Comparison of ENCODE assay signal across 8 mouse cellular contexts in genomic region chr19:4190831-4191334, GRCm38 (mm10). TPM values are rescaled to one million over a fixed set of nuclear protein-coding genes. Genes with fewer than 3 reads are reported as not detected.
DNase-seq lines count a peak whose midpoint lies in the region; ATAC-seq and TF ChIP-seq lines count a peak whose summit lies in the region.

Gene Tbc1d10c (minus strand): TSS chr19:4191284.

- H3K9ac ChIP-seq in hindbrain, embryonic 14.5 days, result peak within 1 kb of the TSS; percentile 98

- no peak for DNase-seq in cerebellum, adult 2 months
- no peak for DNase-seq in cerebellum, postnatal 4 days (ENCODE audit: low spot score in 2 of 2)
- no peak for DNase-seq in hindbrain, embryonic 14.5 days (ENCODE audit: low spot score)
- DNase-seq in lung, adult 2 months, result no peak
- DNase-seq in left cerebral cortex, adult 11 months (ENCODE audit: low spot score), result no peak

- TF ChIP-seq CTCF in cerebellum, adult 2 months (IDR thresholded peaks at IDR 0.05; ENCODE audit: borderline replicate concordance, insufficient read depth, low read depth, low read length), result no peak
- no peak for TF ChIP-seq CTCF in bone marrow, adult 2 months (IDR thresholded peaks at IDR 0.05; ENCODE audit: control insufficient read depth, insufficient read depth, low read length)
- TF ChIP-seq CTCF in lung, adult 2 months (IDR thresholded peaks at IDR 0.05; ENCODE audit: insufficient read depth, low read length), result no peak

- ATAC-seq in hindbrain, embryonic 14.5 days (ENCODE audit: low FRiP score), result no peak
- ATAC-seq in neutrophil, adult 5-6 weeks (ENCODE audit: extremely low read depth, insufficient number of reproducible peaks, low FRiP score, poor library complexity, severe bottlenecking), result peak; percentile 71
- no peak for ATAC-seq in erythroid progenitor cell, adult 5-6 weeks (replicated peaks; ENCODE audit: low FRiP score, poor library complexity, severe bottlenecking)

- peaks cover 26% of the 10 kb centered on the region for H3K4me1 ChIP-seq in cerebellum, adult 2 months (ENCODE audit: control insufficient read depth, insufficient read depth, low read length)
- peaks cover 15% of the 10 kb centered on the region; the same call in 1 of the 2 replicates for H3K4me1 ChIP-seq in bone marrow, adult 2 months (ENCODE audit: control insufficient read depth, insufficient read depth, low read length)
- H3K4me1 ChIP-seq in hindbrain, embryonic 14.5 days (replicated peaks; ENCODE audit: control insufficient read depth, insufficient read depth, low read length), result peaks cover 12% of the 10 kb centered on the region
- H3K4me1 ChIP-seq in lung, adult 2 months (ENCODE audit: control insufficient read depth, insufficient read depth, low read length), result peaks cover 10% of the 10 kb centered on the region

- peak within 1 kb of the TSS; percentile 95 for H3K4me3 ChIP-seq in cerebellum, adult 2 months (replicated peaks; ENCODE audit: insufficient read depth, low read depth, low read length)
- peak within 1 kb of the TSS; percentile 93 for H3K4me3 ChIP-seq in bone marrow, adult 2 months (replicated peaks; ENCODE audit: control insufficient read depth, low read depth, low read length)
- H3K4me3 ChIP-seq in hindbrain, embryonic 14.5 days (replicated peaks; ENCODE audit: low read length), result peak within 1 kb of the TSS; percentile 97
- H3K4me3 ChIP-seq in lung, adult 2 months (replicated peaks; ENCODE audit: extremely low read depth, low read depth, low read length), result peak within 1 kb of the TSS; percentile 93

- 77% methylated on average over 4 of the region's 4 CpGs for WGBS in cerebellum, adult 2 months
- WGBS in bone marrow, adult 2 months, result 2% methylated on average over 4 of the region's 4 CpGs
- WGBS in hindbrain, embryonic 14.5 days, result 74% methylated on average over 4 of the region's 4 CpGs
- WGBS in lung, adult 2 months, result 44% methylated on average over 4 of the region's 4 CpGs

- peak within 1 kb of the TSS; percentile 65 for H3K4me2 ChIP-seq in hindbrain, embryonic 14.5 days (replicated peaks)

- H3K36me3 ChIP-seq in hindbrain, embryonic 14.5 days (replicated peaks; ENCODE audit: control insufficient read depth, insufficient read depth), result peaks cover 28% of the 10 kb centered on the region

- no peaks in the 10 kb centered on the region for H3K27me3 ChIP-seq in cerebellum, adult 2 months (ENCODE audit: control insufficient read depth, insufficient read depth, low read length)
- no peaks in the 10 kb centered on the region for H3K27me3 ChIP-seq in hindbrain, embryonic 14.5 days (ENCODE audit: control insufficient read depth, insufficient read depth, low read length)

- TF ChIP-seq POLR2A in cerebellum, adult 2 months (IDR thresholded peaks at IDR 0.05; ENCODE audit: borderline replicate concordance, insufficient read depth, low read length), result no peak
- TF ChIP-seq POLR2A in bone marrow, adult 2 months (IDR thresholded peaks at IDR 0.05; ENCODE audit: borderline replicate concordance, control insufficient read depth, low read depth, low read length), result peak; percentile 73; the same call in 1 of the 2 replicates
- TF ChIP-seq POLR2A in lung, adult 2 months (IDR thresholded peaks at IDR 0.05; ENCODE audit: borderline replicate concordance, extremely low read depth, low read depth, low read length), result peak; percentile 25; the same call in 1 of the 2 replicates

- no peaks in the 10 kb centered on the region for H3K9me3 ChIP-seq in hindbrain, embryonic 14.5 days (ENCODE audit: control insufficient read depth, low read length)

- peak within 1 kb of the TSS; percentile 49 for H3K27ac ChIP-seq in cerebellum, adult 2 months (ENCODE audit: insufficient read depth, low read length)
- H3K27ac ChIP-seq in bone marrow, adult 2 months (ENCODE audit: control insufficient read depth, insufficient read depth, low read depth, low read length, poor library complexity), result peak within 1 kb of the TSS; percentile 95
- H3K27ac ChIP-seq in hindbrain, embryonic 14.5 days, result peak within 1 kb of the TSS; percentile 90

RNA-seq across cellular contexts. Expression of gene Tbc1d10c, which starts in this region (rescaled TPM):
- polyA plus RNA-seq in cerebellum, adult 2 months (2012; rRNA removed), result 1.1 and 1.4 TPM in 2 replicates
- 64.3 and 168 TPM in 2 replicates for polyA plus RNA-seq in bone marrow, adult 2 months (2011; ENCODE audit: insufficient read depth, insufficient read length, low replicate concordance, missing spikeins)
- polyA plus RNA-seq in hindbrain, embryonic 14.5 days (2014; fragmentation: Nextera tagmentation; extraction: Ambion mirVana), result 0.43 and 0.68 TPM in 2 replicates
- 23.6 and 24.2 TPM in 2 replicates for polyA plus RNA-seq in lung, adult 2 months (2012; rRNA removed)
- 231 and 269 TPM in 2 replicates for total RNA-seq in neutrophil, adult 5-6 weeks (2017)
- total RNA-seq in erythroid progenitor cell, adult 5-6 weeks (2015; ENCODE audit: low replicate concordance), result 8.0 and 31.0 TPM in 2 replicates
- 6.2 and 14.2 TPM in 2 replicates for total RNA-seq in erythroid progenitor cell, adult 5-6 weeks (2017; ENCODE audit: low replicate concordance)

Comparison
In these comparisons a context has a peak if more than half of its experiments do, and no peak if none do; other contexts are left out.
1. RNA of gene Tbc1d10c (polyA plus RNA-seq): 64.3 to 168 TPM in bone marrow, adult 2 months and 23.6 to 24.2 TPM in lung, adult 2 months; 1.1 to 1.4 TPM in cerebellum, adult 2 months and 0.43 to 0.68 TPM in hindbrain, embryonic 14.5 days; every median in the first group is over 10 times any median in the second.
2. Peak in every context shown above with its lines, with median percentiles within 50 percentile points of each other: H3K27ac ChIP-seq and H3K4me3 ChIP-seq.